In the genomic region with DNA sequence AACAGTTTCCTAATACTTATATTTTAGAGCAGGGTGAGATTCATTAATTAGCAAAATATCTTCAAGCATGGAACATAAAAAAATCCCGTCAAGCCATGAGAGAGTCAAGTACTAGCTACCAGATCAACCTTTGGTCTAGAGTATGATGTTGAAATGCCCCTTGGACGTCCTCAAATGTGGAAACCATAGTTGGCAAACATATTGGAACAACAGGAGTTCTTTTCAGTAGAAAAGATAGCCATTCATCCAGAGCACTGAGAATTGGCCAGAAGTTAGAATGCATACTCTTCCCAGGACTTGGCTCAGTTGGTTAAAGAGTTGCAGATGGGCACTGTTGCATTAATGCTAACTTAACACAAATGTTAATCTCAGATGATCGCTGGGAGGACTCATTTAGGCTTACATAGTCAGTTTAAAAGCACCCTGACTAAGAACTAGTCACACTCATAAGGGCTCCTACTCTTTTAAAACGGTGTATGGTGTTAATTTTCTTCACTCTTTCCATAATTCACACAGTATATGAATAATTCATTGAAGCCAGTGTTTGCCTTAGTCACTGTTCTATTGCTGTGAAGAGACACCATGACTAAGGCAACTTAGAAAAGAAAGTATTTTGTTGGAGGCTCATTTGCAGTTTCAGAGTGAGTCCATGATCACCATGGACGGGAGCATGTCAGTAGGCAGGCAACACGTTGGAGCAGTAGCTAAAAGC, we compare ENCODE assay signal across 20 mouse cellular contexts.
DNase-seq lines count a peak whose midpoint lies in the region; TF ChIP-seq lines count a peak whose summit lies in the region.
"Had no signal": no experiment of that assay in that cellular context is flagged by ENCODE, and none has a peak within 500 bp of the region (broad histone marks: within the 10 kb centered on the region; RNA-seq: fewer than 3 reads in every experiment).

No protein-coding gene starts in this region.

- H3K27me3 ChIP-seq in kidney, adult 2 months (replicated peaks; ENCODE audit: control insufficient read depth, insufficient read depth, low read length), result no peaks in the 10 kb centered on the region
- H3K27me3 ChIP-seq: embryonic facial prominence, embryonic 15.5 days; forebrain, embryonic 15.5 days; heart, embryonic 13.5 days; hindbrain, embryonic 15.5 days had no signal

- no peak for TF ChIP-seq POLR2A in kidney, adult 2 months (IDR thresholded peaks at IDR 0.05; ENCODE audit: low read depth, low read length)

- 67% methylated on average over 6 of the region's 6 CpGs for WGBS in kidney, adult 2 months

- H3K4me1 ChIP-seq in kidney, adult 2 months (ENCODE audit: control insufficient read depth, insufficient read depth, low read length), result no peaks in the 10 kb centered on the region
- H3K4me1 ChIP-seq: embryonic facial prominence, embryonic 15.5 days; forebrain, embryonic 15.5 days; heart, embryonic 13.5 days; hindbrain, embryonic 15.5 days had no signal

- no peak overlapping the region for H3K27ac ChIP-seq in kidney, adult 2 months (ENCODE audit: insufficient read depth, low read depth, low read length)
- H3K27ac ChIP-seq: embryonic facial prominence, embryonic 15.5 days; forebrain, embryonic 15.5 days; heart, embryonic 13.5 days; hindbrain, embryonic 15.5 days had no signal

- TF ChIP-seq CTCF in kidney, adult 2 months (conservative IDR thresholded peaks at IDR 0.05; ENCODE audit: insufficient read depth, insufficient read length, low read depth, low read length), result no peak

- H3K4me3 ChIP-seq in kidney, adult 2 months (ENCODE audit: insufficient read depth, low read depth, low read length), result no peak overlapping the region
- H3K4me3 ChIP-seq: embryonic facial prominence, embryonic 15.5 days; erythroblast, embryonic 14.5 days; forebrain, embryonic 15.5 days; heart, embryonic 13.5 days; hindbrain, embryonic 15.5 days had no signal

- H3K36me3 ChIP-seq in kidney, adult 2 months (ENCODE audit: control insufficient read depth, insufficient read depth, low read length), result no peaks in the 10 kb centered on the region
- H3K36me3 ChIP-seq: embryonic facial prominence, embryonic 15.5 days; forebrain, embryonic 15.5 days; G1E; heart, embryonic 13.5 days; hindbrain, embryonic 15.5 days had no signal

- peak; percentile 5 for DNase-seq in adrenal gland, postnatal 10 days
- no peak for DNase-seq in adrenal gland, adult 2 months
- DNase-seq in kidney, adult 2 months, result peak; percentile 17
- no peak for DNase-seq in kidney, postnatal 10 days
- peak; percentile 10 to 18 for DNase-seq in left cerebral cortex, adult 9 months (ENCODE audit: low spot score in 2 of 2)
- DNase-seq in left cerebral cortex, postnatal 4 days, result no peak
- DNase-seq in telencephalon, adult 2 months (ENCODE audit: low read depth, low spot score), result peak; percentile 39
- DNase-seq: adrenal gland, postnatal 25 days; B cell, adult 2 months; cerebellum, adult 2 months; cerebellum, postnatal 10 days; gastrocnemius, postnatal 36 days; heart, adult 11 months; heart, postnatal 36 days had no signal

- intact Hi-C loops in left cerebral cortex, postnatal 4 days (cut with DNase I), result no loop called here

Comparison
In these comparisons a context has a peak if more than half of its experiments do, and no peak if none do; other contexts are left out.
1. DNase-seq: peak in adrenal gland, postnatal 10 days (single experiment), kidney, adult 2 months (single experiment), left cerebral cortex, adult 9 months (2 of 2) and telencephalon, adult 2 months (single experiment); none in adrenal gland, adult 2 months (single experiment), kidney, postnatal 10 days (single experiment) and left cerebral cortex, postnatal 4 days (single experiment).